In genomic region chr19:45156381-45156780, GRCm38 (mm10) we compare ENCODE assay signal across 17 mouse cellular contexts. TPM values are rescaled to one million over a fixed set of nuclear protein-coding genes. Genes with fewer than 3 reads are reported as not detected.
"Had no signal": no experiment of that assay in that cellular context is flagged by ENCODE, and none has a peak within 500 bp of the region (broad histone marks: within the 10 kb centered on the region; RNA-seq: fewer than 3 reads in every experiment).

No protein-coding gene starts in this region.

- DNase-seq: kidney, adult 18-20 months; kidney, postnatal 10 days; lung, adult 2 months; lung, postnatal 4 days; thymus, adult 18-20 months; thymus, postnatal 14 days had no signal

- ATAC-seq: intestine, embryonic 15.5 days; lung, postnatal 0 days; midbrain, embryonic 16.5 days had no signal

- H3K27ac ChIP-seq: intestine, embryonic 15.5 days; layer of hippocampus, adult 2 months; liver, embryonic 15.5 days had no signal

- H3K4me2 ChIP-seq: intestine, embryonic 15.5 days; liver, embryonic 11.5 days; liver, embryonic 15.5 days had no signal

- H3K9me3 ChIP-seq: intestine, embryonic 15.5 days; liver, embryonic 15.5 days had no signal

- H3K4me1 ChIP-seq: intestine, embryonic 15.5 days had no signal

- H3K36me3 ChIP-seq: intestine, embryonic 15.5 days; liver, embryonic 15.5 days had no signal

- H3K4me3 ChIP-seq: intestine, embryonic 15.5 days; layer of hippocampus, adult 2 months; liver, embryonic 15.5 days had no signal

- H3K9ac ChIP-seq: intestine, embryonic 15.5 days; liver, embryonic 15.5 days had no signal

RNA-seq across cellular contexts. Expression of gene Tlx1, which starts 5.9 kb away (rescaled TPM):
- total RNA-seq: layer of hippocampus, adult 2 months; layer of hippocampus, postnatal 10 days; left cerebral cortex, postnatal 36 days; megakaryocyte-erythroid progenitor cell, adult 5-6 weeks had no signal
- polyA plus RNA-seq: kidney, embryonic 14.5 days; liver, embryonic 15.5 days; lung, adult 2 months; lung, postnatal 0 days; midbrain, embryonic 16.5 days; neural tube, embryonic 14.5 days had no signal
